Mouse (Mus musculus) liver, adult 2 months (tissue): Measurements from ENCODE around the gene Kcnmb3. TPM values are rescaled to one million over a fixed set of nuclear protein-coding genes. Genes with fewer than 3 reads are reported as not detected.
"Not testable (repeated sequence)": the region's sequence is repeated elsewhere in the genome, so short reads cannot be mapped to it uniquely, and the experiment has no call there.

Source experiments
- DNase-seq: peaks from one replicate; pipeline ENCODE4 v3.0.0-alpha.2; 2011; ENCODE audit warnings: low read depth, low spot score; ENCODE audit errors: extremely low read depth
- H3K27ac ChIP-seq: fragments of 200-500 bp; replicated peaks from 2 replicates; pipeline ENCODE4 v1.5.1; 2012; ENCODE audit warnings: low read depth, mild to moderate bottlenecking, control low read depth, inconsistent platforms, low read length; ENCODE audit not compliant: insufficient read depth
- H3K27me3 ChIP-seq: fragments of 200-500 bp; 2 replicates; pipeline ENCODE4 v1.6.1; 2012; ENCODE audit warnings: mild to moderate bottlenecking, moderate library complexity, low read length, inconsistent platforms; ENCODE audit not compliant: control insufficient read depth, insufficient read depth
- H3K36me3 ChIP-seq: fragments of 200-500 bp; 2 replicates; pipeline ENCODE4 v1.6.1; 2012; ENCODE audit warnings: low read length, inconsistent platforms; ENCODE audit not compliant: control insufficient read depth, insufficient read depth
- H3K4me1 ChIP-seq: fragments of 200-500 bp; 2 replicates; pipeline ENCODE4 v1.6.1; 2011; ENCODE audit warnings: low read length; ENCODE audit not compliant: control insufficient read depth, insufficient read depth
- H3K4me3 ChIP-seq: fragments of 200-500 bp; 2 replicates; pipeline ENCODE4 v1.5.1; 2011; ENCODE audit warnings: low read depth, mild to moderate bottlenecking, control low read depth, low read length, moderate library complexity; ENCODE audit not compliant: insufficient read depth
- H3K79me2 ChIP-seq: fragments of 200-500 bp; 2 replicates; pipeline ENCODE4 v1.6.1; 2012; ENCODE audit warnings: inconsistent platforms, mild to moderate bottlenecking, low read length, moderate library complexity; ENCODE audit not compliant: control insufficient read depth, insufficient read depth
- H3K9ac ChIP-seq: fragments of 200-500 bp; 2 replicates; pipeline ENCODE4 v1.6.1; 2012; ENCODE audit warnings: low read depth, mild to moderate bottlenecking, control low read depth, inconsistent platforms, low read length
- CTCF ChIP-seq: fragments of 200-500 bp; IDR thresholded peaks from 2 replicates; pipeline ENCODE4 v1.5.1; 2011; ENCODE audit warnings: low read depth, low read length, control low read depth
- POLR2A ChIP-seq: fragments of 200-500 bp; IDR thresholded peaks from 2 replicates; pipeline ENCODE4 v1.6.1; 2011; ENCODE audit warnings: low read length, control low read depth; ENCODE audit not compliant: insufficient read depth; ENCODE audit errors: extremely low read depth
- WGBS: fragments of 180-500 bp; shearing (Covaris S2); methylation state at CpG from one replicate; pipeline ENCODE4 v1.1.7; 2018; 5-methylcytosine and 5-hydroxymethylcytosine counted together
- polyA plus RNA-seq: library from polyadenylated mRNA; depleted of rRNA; stranded (reverse); fragments of >200 nt; gene quantifications from 2 replicates; pipeline ENCODE4 v1.2.3, GENCODE M21; 2012
- total RNA-seq: library from RNA; depleted of rRNA; stranded (reverse); fragments of >200 nt; gene quantifications from 2 replicates; pipeline ENCODE4 v1.2.3, GENCODE M21; 2014

The Kcnmb3 gene
- total and polyA plus RNA-seq, 2 experiments = not detected

GRCm38 (mm10) chr3:32437297-32437696 lies 54.7 kb downstream of the Kcnmb3 start:
- no peak for TF ChIP-seq POLR2A
- no peak for TF ChIP-seq CTCF
- Histone ChIP-seq H3K4me3 (no peak overlapping the region), H3K27ac (no peak overlapping the region), H3K9ac (no peak overlapping the region), H3K36me3 (peaks cover 44% of the 10 kb centered on the region), H3K4me1 (no peaks in the 10 kb centered on the region), H3K27me3 (no peaks in the 10 kb centered on the region), H3K79me2 (peaks cover 23% of the 10 kb centered on the region; the same call in 1 of the 2 replicates)
- WGBS = 98% methylated on average over 6 of the region's 6 CpGs
- DNase-seq = no peak

DNA sequence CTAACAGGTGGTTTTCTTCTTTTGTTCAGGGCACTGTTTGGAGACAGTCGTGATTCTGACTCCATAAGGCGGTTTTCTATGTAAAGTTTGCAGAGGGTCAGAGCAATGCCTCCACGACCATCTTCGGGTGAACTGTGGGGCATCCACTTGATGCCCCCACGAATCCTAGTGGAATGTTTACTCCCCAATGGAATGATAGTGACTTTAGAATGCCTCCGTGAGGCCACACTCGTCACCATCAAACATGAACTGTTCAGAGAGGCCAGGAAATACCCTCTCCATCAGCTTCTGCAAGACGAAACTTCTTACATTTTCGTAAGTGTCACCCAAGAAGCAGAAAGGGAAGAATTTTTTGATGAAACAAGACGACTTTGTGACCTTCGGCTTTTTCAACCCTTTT lies 55.9 kb downstream of the Kcnmb3 start:
- Histone ChIP-seq H3K79me2 (peaks cover 26% of the 10 kb centered on the region; the same call in 1 of the 2 replicates), H3K9ac (no peak overlapping the region), H3K4me1 (no peaks in the 10 kb centered on the region), H3K27me3 (no peaks in the 10 kb centered on the region), H3K36me3 (peaks cover 38% of the 10 kb centered on the region), H3K4me3 (no peak overlapping the region), H3K27ac (no peak overlapping the region)
- TF ChIP-seq POLR2A (no peak), CTCF (no peak)
- no peak for DNase-seq
- 83% methylated on average over 11 of the region's 11 CpGs for WGBS

DNA sequence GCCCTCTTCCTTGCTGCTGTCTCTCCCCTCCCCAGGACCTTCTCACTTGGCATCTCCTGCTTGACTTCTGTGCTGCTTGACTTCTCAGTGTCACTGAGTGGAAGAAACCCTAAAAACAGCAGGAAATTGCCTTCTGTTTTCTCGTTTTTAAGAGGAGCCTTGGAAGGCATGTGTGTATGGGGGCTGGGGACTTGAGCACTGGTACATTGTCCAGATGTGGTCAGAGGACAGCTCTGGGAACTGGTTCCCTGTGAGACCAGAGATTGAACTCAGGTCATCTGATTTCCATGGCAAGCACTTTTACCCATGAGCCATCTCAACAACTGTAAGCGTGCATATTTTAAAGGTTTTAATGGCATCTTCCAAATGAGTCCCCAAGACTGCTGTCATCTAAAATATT lies 58.0 kb downstream of the Kcnmb3 start:
- DNase-seq = peak; percentile 24
- H3K4me3 ChIP-seq = no peak overlapping the region
- 74% methylated on average over 2 of the region's 2 CpGs for WGBS
- H3K36me3 ChIP-seq = peaks cover 22% of the 10 kb centered on the region
- no peaks in the 10 kb centered on the region; the same call in 1 of the 2 replicates for H3K4me1 ChIP-seq
- no peaks in the 10 kb centered on the region for H3K27me3 ChIP-seq
- H3K9ac ChIP-seq = no peak overlapping the region
- H3K79me2 ChIP-seq = peaks cover 36% of the 10 kb centered on the region; the same call in 1 of the 2 replicates
- TF ChIP-seq POLR2A = no peak
- TF ChIP-seq CTCF = no peak
- 0 out of 2 replicates have a peak overlapping the region, but pooled peaks have one; percentile 7 for H3K27ac ChIP-seq

DNA sequence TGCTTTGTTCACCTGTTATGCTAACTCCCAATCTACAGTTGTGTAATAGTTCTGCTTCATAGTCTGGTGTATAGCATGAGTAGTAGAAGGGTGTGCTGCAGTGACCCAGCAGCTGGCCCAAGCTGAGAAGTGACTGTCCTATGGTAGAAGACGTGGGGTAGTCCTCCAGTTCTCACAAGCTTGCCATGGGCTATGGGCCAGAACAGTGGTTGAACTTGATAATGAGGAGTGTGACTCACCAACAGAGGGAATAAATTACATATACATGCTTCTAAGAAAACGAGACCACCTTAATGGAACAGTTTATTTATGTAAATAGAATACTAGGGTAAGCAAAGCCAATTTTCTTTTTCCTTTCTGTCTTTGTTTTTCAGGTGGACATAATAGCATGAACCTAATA lies 61.6 kb downstream of the Kcnmb3 start:
- no peak overlapping the region for H3K9ac ChIP-seq
- no peak for TF ChIP-seq POLR2A
- TF ChIP-seq CTCF = no peak
- no peak overlapping the region for H3K4me3 ChIP-seq
- H3K36me3 ChIP-seq = no peaks in the 10 kb centered on the region
- H3K27ac ChIP-seq = no peak overlapping the region
- peaks cover 10% of the 10 kb centered on the region for H3K4me1 ChIP-seq
- H3K79me2 ChIP-seq = peaks cover 38% of the 10 kb centered on the region; the same call in 1 of the 2 replicates
- DNase-seq = peak; percentile 21
- WGBS = 44% methylated on average over 2 of the region's 2 CpGs
- H3K27me3 ChIP-seq = no peaks in the 10 kb centered on the region

DNA sequence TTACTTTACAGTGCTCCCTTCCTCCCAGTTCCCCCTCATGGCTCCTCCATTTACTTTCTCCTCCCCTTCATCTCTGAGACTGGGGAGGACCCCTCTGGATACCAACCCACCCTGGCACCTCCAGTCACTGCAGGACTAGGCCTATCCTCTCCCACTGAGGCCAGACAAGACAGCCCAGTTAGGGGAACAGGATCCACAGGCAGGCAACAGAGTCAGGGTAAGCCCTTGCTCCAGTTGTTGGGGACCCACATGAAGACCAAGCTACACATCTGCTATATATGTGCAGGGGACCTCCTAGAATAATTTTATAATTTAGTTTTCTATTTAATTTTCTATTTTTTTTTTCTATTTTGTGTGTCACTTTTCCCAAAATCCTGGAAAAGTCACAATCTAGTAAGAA lies 62.7 kb downstream of the Kcnmb3 start:
- DNase-seq, H3K36me3 ChIP-seq, H3K27me3 ChIP-seq, H3K4me1 ChIP-seq, H3K27ac ChIP-seq, H3K9ac ChIP-seq, H3K4me3 ChIP-seq: not testable (repeated sequence)
- peaks cover 36% of the 10 kb centered on the region for H3K79me2 ChIP-seq

DNA sequence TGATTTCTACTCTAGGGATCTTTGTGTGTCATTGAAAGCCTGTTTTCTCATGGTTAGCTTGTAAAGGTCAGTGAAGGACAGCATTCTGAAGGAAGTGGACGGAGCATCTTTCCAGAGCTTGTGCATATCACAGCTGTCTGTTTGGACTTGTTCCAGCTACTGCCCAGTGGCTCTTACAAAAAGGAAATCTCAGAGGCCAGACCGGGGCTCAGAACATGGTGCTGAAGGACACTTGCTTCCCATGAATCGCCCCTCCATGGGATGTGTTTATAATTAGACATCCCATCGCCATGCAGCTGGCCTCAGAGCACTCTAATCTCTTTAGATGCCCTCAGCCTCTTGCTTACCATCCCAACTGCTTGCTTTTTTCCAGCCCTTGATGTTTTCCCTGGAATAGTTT lies 63.1 kb downstream of the Kcnmb3 start:
- Histone ChIP-seq H3K9ac (no peak overlapping the region), H3K27me3 (no peaks in the 10 kb centered on the region), H3K4me3 (no peak overlapping the region), H3K27ac (no peak overlapping the region), H3K36me3 (no peaks in the 10 kb centered on the region), H3K4me1 (peaks cover 10% of the 10 kb centered on the region), H3K79me2 (peaks cover 38% of the 10 kb centered on the region)
- peak; percentile 47 for DNase-seq
- TF ChIP-seq CTCF = no peak
- TF ChIP-seq POLR2A = no peak
- 71% methylated on average over 4 of the region's 4 CpGs for WGBS
